Mouse (Mus musculus): ENCODE results near the gene Hexb. TPM values are rescaled to one million over a fixed set of nuclear protein-coding genes. Genes with fewer than 3 reads are reported as not detected.

The Hexb gene
- total RNA-seq, 2 experiments from 2014 or later: 117 to 122 TPM

- DNase-seq: no peak
Observed at GRCm38 (mm10) chr13:97224341-97224982, 26.3 kb upstream of the Hexb start.

DNA sequence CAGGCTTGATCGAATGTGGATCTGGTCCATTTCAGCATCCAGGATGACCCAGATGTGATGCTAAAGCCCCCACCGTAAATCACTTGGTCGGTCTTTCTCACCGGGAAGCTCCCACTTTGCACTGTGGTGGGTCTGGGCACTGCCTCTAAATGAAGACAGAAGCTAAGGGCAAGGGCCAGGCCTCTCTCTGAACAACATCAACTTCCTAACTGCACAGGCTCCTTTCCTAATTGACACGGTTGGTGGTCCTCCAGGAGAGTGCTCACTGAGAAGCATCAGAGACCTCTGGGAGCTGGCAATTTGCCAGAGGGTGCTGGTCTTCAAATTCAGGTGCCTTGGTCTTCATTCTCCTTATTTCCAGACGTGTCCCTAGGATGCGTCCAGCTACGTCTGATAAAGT is 25.7 kb upstream of the Hexb start:
- DNase-seq: no peak

DNA sequence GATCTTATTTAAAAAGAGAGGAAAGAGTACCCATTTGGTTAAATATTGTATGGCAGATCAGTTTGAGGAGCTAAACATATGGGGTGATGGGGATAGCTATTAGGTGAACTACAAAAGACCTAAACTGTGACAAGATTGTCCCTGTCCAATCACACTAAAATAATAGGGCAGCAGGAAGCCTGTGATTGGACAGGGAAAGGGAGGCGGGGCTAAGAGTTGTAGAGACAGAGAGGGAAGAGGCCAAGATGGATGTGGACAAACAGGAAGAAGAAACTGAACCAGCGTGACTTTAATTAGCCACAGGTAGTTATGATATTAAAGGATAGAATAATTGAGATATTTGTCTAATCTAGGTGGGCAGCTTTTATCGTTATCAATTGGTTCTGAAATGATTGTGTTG is 21.9 kb upstream of the Hexb start:
- DNase-seq: no peak

GRCm38 (mm10) chr13:97216196-97216595 is 18.0 kb upstream of the Hexb start:
- no peak for DNase-seq

GRCm38 (mm10) chr13:97215563-97215962 is 17.4 kb upstream of the Hexb start:
- DNase-seq: no peak

GRCm38 (mm10) chr13:97214583-97215268 is 16.6 kb upstream of the Hexb start:
- no peak for DNase-seq

- DNase-seq: no peak
Observed at GRCm38 (mm10) chr13:97208500-97209010, 10.4 kb upstream of the Hexb start.

DNA sequence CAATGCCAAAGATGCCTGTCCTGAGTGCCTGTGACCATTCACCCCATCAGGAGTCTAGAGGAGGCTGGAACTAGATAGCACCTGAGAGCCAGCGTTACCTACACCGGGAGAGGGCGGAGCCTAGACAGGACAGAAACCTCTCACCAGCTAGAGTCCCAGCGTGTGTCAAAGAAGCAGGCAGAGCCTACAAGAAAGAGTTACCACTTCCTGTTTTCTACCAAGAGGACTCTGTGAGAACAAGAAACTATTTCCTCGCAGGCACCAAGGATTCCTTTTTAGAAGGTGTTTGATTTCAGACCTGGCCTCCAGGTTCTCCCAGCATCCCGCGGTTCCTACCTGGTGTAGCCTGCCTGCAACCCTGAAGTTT is 9.9 kb upstream of the Hexb start:
- no peak for DNase-seq

- no peak for DNase-seq
Observed at GRCm38 (mm10) chr13:97207472-97208111, 9.4 kb upstream of the Hexb start.

GRCm38 (mm10) chr13:97206046-97206445 is 7.9 kb upstream of the Hexb start:
- no peak for DNase-seq

GRCm38 (mm10) chr13:97205052-97205701 is 7.0 kb upstream of the Hexb start:
- peak; percentile 81 to 88 for DNase-seq

- no peak for DNase-seq
Observed at GRCm38 (mm10) chr13:97201896-97202295, 3.7 kb upstream of the Hexb start.

DNA sequence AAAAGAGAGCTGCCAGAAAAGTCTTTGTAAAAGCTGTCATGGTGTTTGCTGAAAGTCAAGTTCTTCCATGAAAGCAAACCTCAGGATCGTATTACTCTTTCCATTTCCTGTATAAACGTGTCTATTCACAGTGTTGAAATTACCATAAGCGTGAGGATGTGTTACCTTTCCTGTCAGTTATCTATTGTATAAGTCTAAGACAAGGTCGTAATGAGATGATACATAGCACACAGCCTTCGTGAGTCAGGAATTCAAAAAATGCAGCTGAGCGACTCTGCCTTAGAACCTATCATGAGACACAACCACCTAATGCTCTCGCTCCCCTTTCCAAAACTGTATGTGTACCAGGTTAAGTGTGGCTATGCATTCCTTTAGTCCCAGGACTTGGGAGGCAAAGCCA is 2.9 kb upstream of the Hexb start:
- DNase-seq: no peak

- no peak for DNase-seq
Observed at GRCm38 (mm10) chr13:97199123-97199522, 966 bp upstream of the Hexb start.

- DNase-seq: no peak
Observed at GRCm38 (mm10) chr13:97196925-97197218, 1.3 kb downstream of the Hexb start.

DNA sequence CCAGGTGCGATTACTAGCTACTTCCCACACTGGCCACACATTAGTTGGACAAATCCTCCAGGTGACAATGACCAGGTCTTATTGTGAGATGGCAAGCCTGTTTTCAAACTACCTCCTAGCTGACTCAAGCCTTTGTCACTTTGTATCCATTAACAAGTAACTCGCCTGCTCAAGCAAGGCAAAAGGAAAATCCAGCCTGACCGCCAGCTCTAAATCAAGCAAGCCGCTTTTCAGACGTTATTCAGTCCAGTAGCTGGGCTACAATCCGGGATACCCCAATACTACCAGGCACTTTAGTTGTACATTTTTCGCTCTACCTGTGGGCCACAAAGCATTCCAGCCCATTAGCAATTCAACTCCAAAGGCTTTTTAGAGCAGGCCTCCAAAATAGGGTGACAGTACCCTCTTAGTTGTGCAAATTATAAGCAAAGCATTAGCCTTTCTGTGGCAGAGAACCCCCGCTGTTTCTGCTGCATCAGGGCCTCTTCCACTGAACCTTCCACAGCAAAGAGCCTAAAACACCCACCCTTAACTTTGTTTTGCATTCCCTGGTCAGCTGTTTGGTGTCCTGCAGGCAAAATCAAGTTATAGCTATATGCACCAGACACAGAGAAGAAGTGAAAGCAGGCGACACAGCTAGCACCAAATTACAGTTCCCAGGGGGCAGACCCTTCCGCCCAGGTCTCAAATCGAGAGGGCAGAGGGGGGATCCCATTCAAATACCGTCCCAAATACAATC is 1.8 kb downstream of the Hexb start:
- no peak for DNase-seq

DNA sequence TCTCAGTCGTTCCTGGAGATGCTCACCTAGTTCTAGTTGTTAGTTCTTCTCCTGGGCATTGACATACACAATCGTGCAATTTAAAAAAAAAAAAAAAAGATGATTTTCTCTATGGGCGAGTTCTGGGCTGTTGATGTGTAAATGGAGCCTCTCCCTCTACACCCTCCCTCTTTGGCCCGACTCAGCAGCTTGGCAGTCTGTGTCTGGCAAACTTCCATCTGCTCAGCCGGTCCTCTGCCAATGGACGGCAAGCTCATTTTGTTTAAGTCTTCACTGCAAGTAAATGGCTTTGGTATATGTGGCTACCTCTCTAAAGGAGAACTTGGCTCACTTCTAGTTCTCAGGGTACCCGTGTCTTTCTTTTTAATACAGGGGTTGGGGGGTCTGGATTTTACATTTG is 4.7 kb downstream of the Hexb start:
- DNase-seq: peak; percentile 66 to 72

DNA sequence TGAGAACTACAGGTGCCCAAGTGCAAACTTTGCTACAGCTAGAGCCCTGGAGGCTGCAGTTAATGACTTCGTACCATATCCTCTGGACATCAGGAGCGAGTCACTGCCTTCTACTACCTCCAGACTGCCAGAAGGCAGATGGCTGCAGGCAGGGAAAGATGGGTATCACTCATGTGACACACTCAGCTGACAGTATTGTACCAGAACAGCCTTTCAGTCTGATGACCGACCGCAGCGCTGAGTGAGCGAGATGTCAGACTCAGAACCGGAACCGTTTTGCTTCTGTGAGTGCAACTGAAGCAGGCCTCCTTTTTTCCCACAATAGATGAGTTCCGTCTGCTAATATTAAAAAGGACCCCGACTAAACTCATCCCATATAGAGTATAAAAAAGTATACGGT is 5.5 kb downstream of the Hexb start:
- no peak for DNase-seq

- no peak for DNase-seq
Observed at GRCm38 (mm10) chr13:97187693-97188092, 10.5 kb downstream of the Hexb start.

GRCm38 (mm10) chr13:97186346-97186745 is 11.8 kb downstream of the Hexb start:
- DNase-seq: no peak

DNA sequence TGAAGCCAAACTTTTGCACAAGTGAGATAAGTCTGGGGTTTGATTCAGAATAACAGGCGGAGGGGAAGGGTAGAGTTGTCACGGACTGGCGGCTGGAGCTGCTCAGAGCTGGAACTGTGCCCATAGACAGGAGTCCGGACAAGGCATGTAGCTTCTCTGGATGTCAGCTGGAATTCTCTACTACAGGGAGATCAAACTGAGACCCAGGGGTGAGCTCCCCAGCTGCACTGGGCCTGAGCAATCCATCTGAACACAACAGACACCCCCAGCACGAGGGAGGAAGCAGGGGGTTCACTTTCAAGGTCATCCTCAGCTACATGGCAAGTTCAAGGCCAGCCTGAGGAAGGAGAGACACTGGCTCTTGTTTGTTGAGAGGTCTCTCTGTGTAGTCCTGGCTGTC is 13.5 kb downstream of the Hexb start:
- no peak for DNase-seq

DNA sequence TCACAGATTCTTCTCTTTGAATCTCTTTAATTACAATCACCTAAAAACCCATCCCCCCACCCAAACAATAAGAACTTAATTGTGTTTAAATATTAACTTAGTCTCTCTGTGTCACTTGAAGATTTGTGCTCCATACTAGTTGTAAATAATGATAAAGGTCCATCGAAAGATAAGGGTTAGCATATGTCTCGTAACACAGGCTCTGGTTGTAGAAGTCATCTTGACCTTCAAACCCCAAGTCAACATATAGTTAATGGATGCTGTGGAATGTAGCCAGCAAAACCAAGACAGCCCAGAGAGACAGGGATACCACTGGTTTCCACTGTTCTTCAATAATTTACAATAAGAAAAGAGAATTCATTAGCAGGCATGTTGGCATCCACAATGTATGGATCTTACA is 14.0 kb downstream of the Hexb start:
- DNase-seq: no peak

DNA sequence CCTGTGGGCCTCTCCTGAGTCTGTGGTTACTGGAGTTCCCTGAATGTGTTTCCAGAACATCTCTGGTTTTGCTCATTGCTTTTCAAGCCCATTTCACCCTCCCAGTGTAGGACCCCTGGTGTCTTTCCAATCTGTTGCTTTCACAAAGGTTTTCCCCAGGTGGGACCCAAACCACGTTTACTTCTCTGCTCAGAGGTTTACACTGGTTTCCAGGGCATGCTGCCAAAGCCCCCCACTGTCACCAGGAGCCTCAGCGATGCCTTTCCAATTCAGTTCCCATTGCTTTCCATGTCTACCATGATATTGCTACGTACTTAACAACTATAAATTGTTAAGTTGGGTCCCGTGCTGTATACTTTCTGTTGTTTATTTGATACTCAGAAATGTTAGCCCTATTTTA is 15.3 kb downstream of the Hexb start:
- no peak for DNase-seq
